Mouse (Mus musculus) embryonic facial prominence, embryonic 13.5 days (tissue): ENCODE results near the gene Atp5k. TPM values are rescaled to one million over a fixed set of nuclear protein-coding genes. Genes with fewer than 3 reads are reported as not detected.

Source experiments
- ATAC-seq: fragments of 200-750 bp; cut with Nextera tagmentation; 2 replicates; pipeline ENCODE4 v1.8.0; 2017; ENCODE audit warnings: low read depth; ENCODE audit not compliant: insufficient number of reproducible peaks, insufficient read depth, low FRiP score, low TSS enrichment
- H3K27ac ChIP-seq: fragments of 300-500 bp; sonication (generic); 2 replicates; pipeline ENCODE4 v1.5.1; 2015; ENCODE audit warnings: moderate library complexity, mild to moderate bottlenecking, inconsistent platforms
- H3K27me3 ChIP-seq: fragments of 300-500 bp; sonication (generic); 2 replicates; pipeline ENCODE4 v1.6.1; 2015; ENCODE audit warnings: mild to moderate bottlenecking, inconsistent platforms
- H3K36me3 ChIP-seq: fragments of 300-500 bp; sonication (generic); 2 replicates; pipeline ENCODE4 v1.6.1; 2015; ENCODE audit warnings: mild to moderate bottlenecking, inconsistent platforms
- H3K4me1 ChIP-seq: fragments of 300-500 bp; sonication (generic); 2 replicates; pipeline ENCODE4 v1.6.1; 2015; ENCODE audit warnings: inconsistent platforms
- H3K4me2 ChIP-seq: fragments of 300-500 bp; sonication (generic); 2 replicates; pipeline ENCODE4 v1.6.1; 2015; ENCODE audit warnings: moderate library complexity, mild to moderate bottlenecking, inconsistent platforms
- H3K4me3 ChIP-seq: fragments of 300-500 bp; sonication (generic); 2 replicates; pipeline ENCODE4 v1.5.1; 2015; ENCODE audit warnings: mild to moderate bottlenecking, inconsistent platforms
- H3K9ac ChIP-seq: fragments of 300-500 bp; sonication (generic); 2 replicates; pipeline ENCODE4 v1.6.1; 2015; ENCODE audit warnings: mild to moderate bottlenecking, inconsistent platforms
- H3K9me3 ChIP-seq: fragments of 300-500 bp; sonication (generic); 2 replicates; pipeline ENCODE4 v1.6.1; 2016; ENCODE audit warnings: inconsistent platforms
- WGBS: fragments of 180-500 bp; shearing (Covaris S2); methylation state at CpG from one replicate; pipeline ENCODE4 v1.1.7; 2015; ENCODE audit warnings: mixed read lengths; 5-methylcytosine and 5-hydroxymethylcytosine counted together
- polyA plus RNA-seq: library from polyadenylated mRNA; unstranded; fragments of >200 nt; fragmentation: Nextera tagmentation; extraction: Ambion mirVana; gene quantifications from 2 replicates; pipeline ENCODE4 v1.2.1, GENCODE M21; 2015

Gene Atp5k
- polyA plus RNA-seq = 451 and 456 TPM in 2 replicates

GRCm38 (mm10) chr5:108433804-108434587, at the start of gene Atp5k:
Atp5k (minus strand) TSS chr5:108434448.
- ATAC-seq = peak; percentile 81
- 1% methylated on average over 42 of the region's 42 CpGs for WGBS
- H3K27ac ChIP-seq = no peak within 1 kb of the TSS

GRCm38 (mm10) chr5:108483006-108483405, 48.8 kb upstream of the Atp5k start:
- H3K9ac ChIP-seq = no peak overlapping the region
- ATAC-seq = no peak
- H3K9me3 ChIP-seq = no peaks in the 10 kb centered on the region
- no peak overlapping the region for H3K4me2 ChIP-seq
- H3K4me3 ChIP-seq = no peak overlapping the region
- WGBS = 94% methylated on average over 6 of the region's 6 CpGs
- H3K27ac ChIP-seq = no peak overlapping the region
- no peaks in the 10 kb centered on the region for H3K27me3 ChIP-seq
- peaks cover 63% of the 10 kb centered on the region for H3K36me3 ChIP-seq
- H3K4me1 ChIP-seq = no peaks in the 10 kb centered on the region

More at GRCm38 (mm10) chr5:108433804-108434587, at the start of gene Atp5k:
- Histone ChIP-seq H3K36me3 (peaks cover 29% of the 10 kb centered on the region), H3K4me3 (peak within 1 kb of the TSS; percentile 88), H3K4me2 (peak within 1 kb of the TSS; percentile 86), H3K27me3 (no peaks in the 10 kb centered on the region; the same call in 1 of the 2 replicates), H3K9ac (peak within 1 kb of the TSS; percentile 92), H3K4me1 (peaks cover 11% of the 10 kb centered on the region), H3K9me3 (no peaks in the 10 kb centered on the region)

- no peak for ATAC-seq
- no peak overlapping the region for H3K4me3 ChIP-seq
- no peak overlapping the region for H3K9ac ChIP-seq
- H3K27ac ChIP-seq = no peak overlapping the region
- WGBS = 93% methylated on average over 3 of the region's 3 CpGs
- H3K4me2 ChIP-seq = no peak overlapping the region
- H3K9me3 ChIP-seq = no peaks in the 10 kb centered on the region
- H3K4me1 ChIP-seq = no peaks in the 10 kb centered on the region
- no peaks in the 10 kb centered on the region for H3K27me3 ChIP-seq
- H3K36me3 ChIP-seq = peaks cover 83% of the 10 kb centered on the region
Observed at GRCm38 (mm10) chr5:108475977-108476376, 41.7 kb upstream of the Atp5k start.

GRCm38 (mm10) chr5:108473737-108474136, 39.5 kb upstream of the Atp5k start:
- Histone ChIP-seq H3K4me3 (no peak overlapping the region), H3K9me3 (no peaks in the 10 kb centered on the region), H3K27ac (no peak overlapping the region), H3K4me1 (no peaks in the 10 kb centered on the region), H3K4me2 (no peak overlapping the region), H3K27me3 (no peaks in the 10 kb centered on the region), H3K9ac (no peak overlapping the region), H3K36me3 (peaks cover 73% of the 10 kb centered on the region)
- no peak for ATAC-seq
- 89% methylated on average over 4 of the region's 4 CpGs for WGBS

- ATAC-seq = no peak
- no peak overlapping the region for H3K9ac ChIP-seq
Observed at GRCm38 (mm10) chr5:108469617-108470016, 35.4 kb upstream of the Atp5k start.

GRCm38 (mm10) chr5:108466647-108467046, 32.4 kb upstream of the Atp5k start:
- 94% methylated on average over 1 of the region's 1 CpGs for WGBS
- ATAC-seq = no peak

More at GRCm38 (mm10) chr5:108469617-108470016, 35.4 kb upstream of the Atp5k start:
- Histone ChIP-seq H3K4me3 (no peak overlapping the region), H3K27me3 (no peaks in the 10 kb centered on the region), H3K4me1 (peaks cover 8% of the 10 kb centered on the region; the same call in 1 of the 2 replicates), H3K36me3 (peaks cover 49% of the 10 kb centered on the region), H3K4me2 (no peak overlapping the region), H3K27ac (no peak overlapping the region), H3K9me3 (no peaks in the 10 kb centered on the region)
- WGBS = 70% methylated on average over 7 of the region's 7 CpGs

GRCm38 (mm10) chr5:108465131-108465891, 31.1 kb upstream of the Atp5k start:
- no peak for ATAC-seq
- Histone ChIP-seq H3K9me3 (no peaks in the 10 kb centered on the region), H3K27ac (no peak overlapping the region), H3K4me2 (no peak overlapping the region), H3K36me3 (peaks cover 15% of the 10 kb centered on the region; the same call in 1 of the 2 replicates), H3K4me3 (no peak overlapping the region), H3K9ac (no peak overlapping the region), H3K27me3 (no peaks in the 10 kb centered on the region), H3K4me1 (peaks cover 34% of the 10 kb centered on the region)
- 90% methylated on average over 6 of the region's 6 CpGs for WGBS

More at GRCm38 (mm10) chr5:108466647-108467046, 32.4 kb upstream of the Atp5k start:
- H3K9me3 ChIP-seq = no peaks in the 10 kb centered on the region
- H3K4me1 ChIP-seq = peaks cover 30% of the 10 kb centered on the region
- no peak overlapping the region for H3K27ac ChIP-seq
- H3K27me3 ChIP-seq = no peaks in the 10 kb centered on the region
- no peak overlapping the region for H3K4me2 ChIP-seq
- no peak overlapping the region for H3K9ac ChIP-seq
- H3K4me3 ChIP-seq = no peak overlapping the region
- H3K36me3 ChIP-seq = peaks cover 19% of the 10 kb centered on the region

- H3K9ac ChIP-seq = peak overlapping the region; percentile 99
- H3K4me2 ChIP-seq = peak overlapping the region; percentile 99
- 0 out of 2 replicates have a peak, but pooled peaks cover 9% of the 10 kb centered on the region for H3K27me3 ChIP-seq
- no peaks in the 10 kb centered on the region for H3K9me3 ChIP-seq
- 0 out of 2 replicates have a peak, but pooled peaks cover 11% of the 10 kb centered on the region for H3K36me3 ChIP-seq
- peak overlapping the region; percentile 81 for H3K27ac ChIP-seq
- ATAC-seq = no peak
- peak overlapping the region; percentile 94 for H3K4me3 ChIP-seq
- H3K4me1 ChIP-seq = peaks cover 34% of the 10 kb centered on the region
- WGBS = 35% methylated on average over 4 of the region's 4 CpGs
Observed at GRCm38 (mm10) chr5:108462446-108462845, 28.2 kb upstream of the Atp5k start.

GRCm38 (mm10) chr5:108461082-108462065, 27.1 kb upstream of the Atp5k start, which contains the start of gene Pcgf3:
Pcgf3 (plus strand) TSS chr5:108461232.
- Histone ChIP-seq H3K27me3 (0 out of 2 replicates have a peak, but pooled peaks cover 9% of the 10 kb centered on the region), H3K9ac (peak within 1 kb of the TSS; percentile 99), H3K4me3 (peak within 1 kb of the TSS; percentile 94), H3K36me3 (0 out of 2 replicates have a peak, but pooled peaks cover 2% of the 10 kb centered on the region), H3K9me3 (no peaks in the 10 kb centered on the region), H3K4me2 (peak within 1 kb of the TSS; percentile 99), H3K4me1 (peaks cover 34% of the 10 kb centered on the region), H3K27ac (peak within 1 kb of the TSS; percentile 81)
- WGBS = under 1% methylated on average over 62 of the region's 62 CpGs
- peak; percentile 99 for ATAC-seq

GRCm38 (mm10) chr5:108460461-108460860, 26.2 kb upstream of the Atp5k start:
- 37% methylated on average over 6 of the region's 6 CpGs for WGBS
- ATAC-seq = no peak

More at GRCm38 (mm10) chr5:108460461-108460860, 26.2 kb upstream of the Atp5k start:
- Histone ChIP-seq H3K36me3 (no peaks in the 10 kb centered on the region), H3K4me1 (peaks cover 26% of the 10 kb centered on the region), H3K9ac (peak overlapping the region; percentile 99), H3K4me3 (peak overlapping the region; percentile 94), H3K9me3 (no peaks in the 10 kb centered on the region), H3K27me3 (0 out of 2 replicates have a peak, but pooled peaks cover 9% of the 10 kb centered on the region), H3K4me2 (peak overlapping the region; percentile 99), H3K27ac (no peak overlapping the region)
